Mouse (Mus musculus): ENCODE results near the gene Flot1. TPM values are rescaled to one million over a fixed set of nuclear protein-coding genes. Genes with fewer than 3 reads are reported as not detected.

The Flot1 gene
- polyA plus RNA-seq, 1 experiment, result 90.0 TPM

GRCm38 (mm10) chr17:35860831-35861197 is 37.8 kb downstream of the Flot1 start:
- WGBS, result 9% methylated on average over 12 of the region's 12 CpGs
- peaks cover 1% of the 10 kb centered on the region; the same call in 1 of the 2 replicates for H3K4me1 ChIP-seq (ENCODE audit: control insufficient read depth, insufficient read depth, low read length)
- peak overlapping the region; percentile 23 for H3K27ac ChIP-seq (ENCODE audit: control insufficient read depth, insufficient read depth, low read depth, low read length, poor library complexity)
- H3K4me3 ChIP-seq (replicated peaks; ENCODE audit: control insufficient read depth, low read depth, low read length), result peak overlapping the region; percentile 76
- TF ChIP-seq CTCF (IDR thresholded peaks at IDR 0.05; ENCODE audit: control insufficient read depth, insufficient read depth, low read length), result no peak
- TF ChIP-seq POLR2A (IDR thresholded peaks at IDR 0.05; ENCODE audit: borderline replicate concordance, control insufficient read depth, low read depth, low read length), result no peak

GRCm38 (mm10) chr17:35861198-35861857 is 38.3 kb downstream of the Flot1 start, which contains the start of gene Nrm:
Gene Nrm (plus strand): TSS chr17:35861318.
- Histone ChIP-seq H3K4me3 (replicated peaks; ENCODE audit: control insufficient read depth, low read depth, low read length) (peak within 1 kb of the TSS; percentile 76), H3K27ac (ENCODE audit: control insufficient read depth, insufficient read depth, low read depth, low read length, poor library complexity) (peak within 1 kb of the TSS; percentile 23), H3K4me1 (ENCODE audit: control insufficient read depth, insufficient read depth, low read length) (peaks cover 1% of the 10 kb centered on the region; the same call in 1 of the 2 replicates)
- under 1% methylated on average over 47 of the region's 47 CpGs for WGBS
- TF ChIP-seq POLR2A (IDR thresholded peaks at IDR 0.05; ENCODE audit: borderline replicate concordance, control insufficient read depth, low read depth, low read length), result peak; percentile 66; the same call in 1 of the 2 replicates
- peak; percentile 30; the same call in 1 of the 2 replicates for TF ChIP-seq CTCF (IDR thresholded peaks at IDR 0.05; ENCODE audit: control insufficient read depth, insufficient read depth, low read length)

DNA sequence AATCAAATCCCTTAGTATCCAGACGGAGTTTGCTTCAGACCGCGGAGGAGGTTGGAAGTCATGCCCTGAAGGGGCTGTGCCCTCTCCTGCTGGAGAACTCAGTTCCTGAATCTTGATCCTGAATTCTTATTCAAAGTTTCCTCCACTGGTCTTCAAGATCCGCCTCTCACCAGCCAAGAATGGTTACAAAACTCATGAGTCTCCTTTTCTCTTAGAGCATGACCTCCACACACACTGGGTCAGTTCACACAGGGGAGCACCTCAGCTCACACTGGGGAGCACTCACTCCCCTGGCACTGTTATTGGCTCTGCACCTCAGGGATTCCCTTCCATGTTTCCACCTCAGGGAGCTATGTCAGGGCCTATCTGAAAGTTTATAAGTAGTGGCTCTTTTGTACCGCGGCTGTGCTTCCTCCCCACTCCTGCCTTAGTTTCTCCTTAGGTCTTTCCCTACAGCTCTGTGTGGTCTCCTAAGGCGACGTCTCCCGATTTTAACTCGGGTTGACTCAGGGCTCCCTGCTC is 41.9 kb downstream of the Flot1 start:
- H3K4me1 ChIP-seq (ENCODE audit: control insufficient read depth, insufficient read depth, low read length), result peaks cover 1% of the 10 kb centered on the region; the same call in 1 of the 2 replicates
- H3K4me3 ChIP-seq (replicated peaks; ENCODE audit: control insufficient read depth, low read depth, low read length), result no peak overlapping the region
- TF ChIP-seq CTCF (IDR thresholded peaks at IDR 0.05; ENCODE audit: control insufficient read depth, insufficient read depth, low read length), result no peak
- no peak for TF ChIP-seq POLR2A (IDR thresholded peaks at IDR 0.05; ENCODE audit: borderline replicate concordance, control insufficient read depth, low read depth, low read length)
- 48% methylated on average over 10 of the region's 10 CpGs for WGBS
- peak overlapping the region; percentile 96; the same call in 1 of the 2 replicates for H3K27ac ChIP-seq (ENCODE audit: control insufficient read depth, insufficient read depth, low read depth, low read length, poor library complexity)

DNA sequence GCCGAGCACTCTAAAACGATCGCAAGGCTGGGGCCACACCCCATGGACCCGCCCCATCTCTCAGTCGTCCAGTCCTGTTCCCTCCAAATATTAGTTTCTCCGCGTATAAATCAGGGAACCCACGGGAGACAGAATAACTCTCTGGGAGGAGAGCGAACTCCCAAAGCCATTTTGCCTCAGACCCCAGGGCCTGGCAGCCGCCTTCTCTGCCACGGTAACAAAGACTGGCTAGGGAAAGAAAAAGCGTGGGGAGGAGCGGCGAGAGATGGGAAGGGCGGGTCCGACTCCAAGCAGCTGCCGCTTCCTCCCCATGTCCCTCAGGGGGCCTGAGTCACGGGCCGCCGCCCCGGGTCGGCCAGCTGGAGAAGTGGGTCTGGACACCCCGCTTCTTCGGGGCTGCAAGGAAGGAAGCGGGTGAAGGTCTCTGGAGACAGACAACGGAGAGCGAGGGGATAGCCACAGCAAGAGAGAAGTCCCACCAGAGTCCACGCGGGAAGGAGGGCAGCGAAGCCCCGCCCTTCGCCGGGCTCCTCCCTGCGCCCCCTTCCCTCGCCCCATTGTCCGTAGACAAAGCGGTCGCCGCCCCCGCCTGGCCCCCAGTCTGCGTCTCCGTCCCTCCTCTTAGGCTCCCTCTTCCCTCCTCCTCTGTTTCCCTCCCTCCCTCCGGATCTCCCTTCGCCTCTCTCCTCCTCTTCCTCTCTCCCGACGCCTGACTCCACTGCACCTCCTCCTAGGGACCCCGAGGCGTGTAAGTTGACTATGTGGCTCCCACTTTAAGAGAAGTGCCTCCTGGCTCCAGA is 42.7 kb downstream of the Flot1 start, which contains the start of gene Ppp1r18:
TSS of gene Ppp1r18 (plus strand) at position 113 of the 800 bp plus-strand sequence.
- Histone ChIP-seq H3K27ac (ENCODE audit: control insufficient read depth, insufficient read depth, low read depth, low read length, poor library complexity) (peak within 1 kb of the TSS; percentile 96), H3K4me1 (ENCODE audit: control insufficient read depth, insufficient read depth, low read length) (peaks cover 1% of the 10 kb centered on the region; the same call in 1 of the 2 replicates), H3K4me3 (replicated peaks; ENCODE audit: control insufficient read depth, low read depth, low read length) (peak within 1 kb of the TSS; percentile 83)
- WGBS, result under 1% methylated on average over 48 of the region's 48 CpGs
- TF ChIP-seq POLR2A (IDR thresholded peaks at IDR 0.05; ENCODE audit: borderline replicate concordance, control insufficient read depth, low read depth, low read length) (peak; percentile 29; the same call in 1 of the 2 replicates), CTCF (IDR thresholded peaks at IDR 0.05; ENCODE audit: control insufficient read depth, insufficient read depth, low read length) (no peak)

DNA sequence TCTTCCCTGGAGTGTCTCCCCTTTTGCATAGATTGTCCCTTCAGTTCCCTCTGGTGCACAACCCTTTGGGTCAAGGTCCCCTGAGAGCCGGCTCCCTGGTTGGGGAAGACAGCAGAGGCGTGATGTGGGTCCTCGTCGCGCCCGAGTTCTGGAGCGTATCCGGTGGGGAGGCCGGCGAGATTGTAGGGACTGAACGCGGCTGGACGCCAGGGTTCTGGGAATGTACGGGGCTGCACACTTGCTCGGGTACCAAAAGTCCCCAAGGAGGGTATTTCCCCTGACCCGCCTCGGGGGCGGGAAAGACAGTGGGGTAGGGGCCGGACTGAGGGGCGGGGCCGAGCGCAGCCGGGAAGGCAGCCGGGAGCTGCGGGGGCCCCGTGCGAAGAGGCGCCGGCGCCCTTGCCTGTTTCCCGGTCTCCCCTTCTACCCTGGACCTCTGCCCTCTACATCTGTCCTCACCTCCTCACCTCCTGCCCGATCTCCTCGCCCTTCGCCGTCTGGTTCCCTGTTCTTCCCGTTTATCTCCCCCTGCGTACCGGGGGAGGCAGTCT is 43.3 kb downstream of the Flot1 start:
- peak overlapping the region; percentile 83 for H3K4me3 ChIP-seq (replicated peaks; ENCODE audit: control insufficient read depth, low read depth, low read length)
- WGBS, result under 1% methylated on average over 38 of the region's 38 CpGs
- no peak; the same call in 1 of the 2 replicates for TF ChIP-seq POLR2A (IDR thresholded peaks at IDR 0.05; ENCODE audit: borderline replicate concordance, control insufficient read depth, low read depth, low read length)
- no peak for TF ChIP-seq CTCF (IDR thresholded peaks at IDR 0.05; ENCODE audit: control insufficient read depth, insufficient read depth, low read length)
- H3K4me1 ChIP-seq (ENCODE audit: control insufficient read depth, insufficient read depth, low read length), result peaks cover 1% of the 10 kb centered on the region; the same call in 1 of the 2 replicates
- H3K27ac ChIP-seq (ENCODE audit: control insufficient read depth, insufficient read depth, low read depth, low read length, poor library complexity), result peak overlapping the region; percentile 96

DNA sequence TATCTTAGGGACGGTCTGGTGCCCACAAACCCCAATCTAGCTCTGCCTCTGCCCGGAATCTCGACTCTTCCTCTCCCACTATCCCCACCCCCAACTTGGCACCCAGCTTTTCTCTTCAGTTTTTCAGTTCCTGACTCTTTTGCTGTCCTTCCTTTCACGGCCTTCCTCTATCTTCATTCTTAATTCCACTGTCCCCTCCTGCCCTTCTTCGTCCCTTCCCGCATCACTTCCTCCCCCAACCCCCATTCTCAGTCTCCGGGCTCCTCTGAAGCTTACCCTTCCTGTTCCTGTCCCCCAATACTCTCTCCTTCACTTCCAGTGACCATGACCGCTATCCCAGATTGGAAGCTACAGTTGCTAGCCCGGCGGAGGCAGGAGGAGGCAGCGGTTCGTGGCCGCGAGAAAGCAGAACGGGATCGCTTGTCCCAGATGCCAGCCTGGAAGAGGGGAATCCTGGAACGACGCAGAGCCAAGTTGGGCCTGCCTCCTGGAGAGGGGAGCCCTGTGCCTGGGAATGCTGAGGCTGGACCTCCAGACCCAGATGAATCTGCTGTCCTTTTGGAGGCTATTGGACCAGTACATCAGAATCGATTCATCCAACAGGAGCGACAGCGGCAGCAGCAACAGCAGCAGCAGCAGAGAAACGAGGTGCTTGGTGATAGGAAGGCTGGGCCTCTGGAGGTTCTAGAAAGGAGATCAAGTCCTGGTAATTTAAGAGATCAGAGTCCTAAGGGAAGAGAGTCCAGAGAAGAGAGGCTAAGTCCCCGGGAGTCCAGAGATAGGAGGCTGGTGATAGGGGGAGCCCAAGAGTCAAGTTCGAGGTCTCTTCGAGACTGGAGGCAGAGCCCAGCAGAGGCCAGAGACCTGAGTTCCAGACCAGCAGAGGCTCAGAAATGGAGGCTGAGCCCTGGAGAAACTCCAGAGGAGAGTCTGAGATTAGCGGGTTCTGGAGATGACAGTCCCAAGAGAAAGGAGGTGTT is 44.2 kb downstream of the Flot1 start:
- Histone ChIP-seq H3K27ac (ENCODE audit: control insufficient read depth, insufficient read depth, low read depth, low read length, poor library complexity) (peak overlapping the region; percentile 96), H3K4me1 (ENCODE audit: control insufficient read depth, insufficient read depth, low read length) (peaks cover 1% of the 10 kb centered on the region; the same call in 1 of the 2 replicates), H3K4me3 (replicated peaks; ENCODE audit: control insufficient read depth, low read depth, low read length) (peak overlapping the region; percentile 83)
- 2% methylated on average over 26 of the region's 26 CpGs for WGBS
- TF ChIP-seq POLR2A (IDR thresholded peaks at IDR 0.05; ENCODE audit: borderline replicate concordance, control insufficient read depth, low read depth, low read length) (no peak), CTCF (IDR thresholded peaks at IDR 0.05; ENCODE audit: control insufficient read depth, insufficient read depth, low read length) (peak; percentile 51; the same call in 1 of the 2 replicates)

Data from bone marrow, adult 2 months (tissue).